Mouse (Mus musculus) gastrocnemius, adult 18-20 months (tissue): ENCODE measurements around the gene Zcwpw1. TPM values are rescaled to one million over a fixed set of nuclear protein-coding genes. Genes with fewer than 3 reads are reported as not detected.

Experiments
- DNase-seq: peaks from one replicate; pipeline ENCODE4 v3.0.0; 2021; ENCODE audit warnings: low spot score
- total RNA-seq, 2 experiments: library from RNA; stranded (reverse); gene quantifications; 2 replicates each; pipeline ENCODE4 v1.2.3; 2021

The Zcwpw1 gene
- total RNA-seq, 2 experiments from 2014 or later: 0.14 to 0.26 TPM

- no peak for DNase-seq
Observed at GRCm38 (mm10) chr5:137755425-137755824, 32.2 kb upstream of the Zcwpw1 start.

GRCm38 (mm10) chr5:137756106-137756505, 31.5 kb upstream of the Zcwpw1 start:
- no peak for DNase-seq

GRCm38 (mm10) chr5:137756882-137757661, 30.5 kb upstream of the Zcwpw1 start:
- peak; percentile 91 for DNase-seq

- DNase-seq: no peak
Observed at GRCm38 (mm10) chr5:137757887-137758286, 29.7 kb upstream of the Zcwpw1 start.

GRCm38 (mm10) chr5:137758921-137759534, 28.6 kb upstream of the Zcwpw1 start:
- DNase-seq: no peak

- peak; percentile 86 for DNase-seq
Observed at GRCm38 (mm10) chr5:137759971-137760412, 27.6 kb upstream of the Zcwpw1 start.

GRCm38 (mm10) chr5:137764609-137765340, 22.8 kb upstream of the Zcwpw1 start:
- DNase-seq: no peak

GRCm38 (mm10) chr5:137766270-137766669, 21.3 kb upstream of the Zcwpw1 start:
- DNase-seq: no peak

- no peak for DNase-seq
Observed at GRCm38 (mm10) chr5:137768475-137768874, 19.1 kb upstream of the Zcwpw1 start.

- no peak for DNase-seq
Observed at GRCm38 (mm10) chr5:137770709-137771108, 16.9 kb upstream of the Zcwpw1 start.

GRCm38 (mm10) chr5:137772755-137773154, 14.8 kb upstream of the Zcwpw1 start:
- DNase-seq: no peak

GRCm38 (mm10) chr5:137775587-137776290, 11.9 kb upstream of the Zcwpw1 start:
- no peak for DNase-seq

- no peak for DNase-seq
Observed at GRCm38 (mm10) chr5:137776408-137776918, 11.1 kb upstream of the Zcwpw1 start.

GRCm38 (mm10) chr5:137777267-137777845, 10.2 kb upstream of the Zcwpw1 start:
- no peak for DNase-seq

GRCm38 (mm10) chr5:137778635-137779034, 9.0 kb upstream of the Zcwpw1 start, which contains the start of gene Ppp1r35:
Ppp1r35 (plus strand) TSS chr5:137778849.
- DNase-seq: peak; percentile 97

GRCm38 (mm10) chr5:137779053-137779933, 8.3 kb upstream of the Zcwpw1 start:
- no peak for DNase-seq

GRCm38 (mm10) chr5:137781661-137782060, 5.9 kb upstream of the Zcwpw1 start:
- no peak for DNase-seq

- no peak for DNase-seq
Observed at GRCm38 (mm10) chr5:137782776-137783522, 4.6 kb upstream of the Zcwpw1 start.

- DNase-seq: no peak
Observed at GRCm38 (mm10) chr5:137783901-137784540, 3.6 kb upstream of the Zcwpw1 start.
